Mouse (Mus musculus) layer of hippocampus, adult 18-20 months (tissue): ENCODE measurements at regions not wholly inside any gene's neighbourhood (a gene's known extent, or its start where the extent isn't known, plus 50 kb on each side); places are given as distances from the start of the nearest gene placed in this dataset.

Source experiments
- DNase-seq, 2 experiments: peaks; one replicate each; pipeline ENCODE4 v3.0.0; 2022; ENCODE audit warnings: low spot score in 2 of 2

DNA sequence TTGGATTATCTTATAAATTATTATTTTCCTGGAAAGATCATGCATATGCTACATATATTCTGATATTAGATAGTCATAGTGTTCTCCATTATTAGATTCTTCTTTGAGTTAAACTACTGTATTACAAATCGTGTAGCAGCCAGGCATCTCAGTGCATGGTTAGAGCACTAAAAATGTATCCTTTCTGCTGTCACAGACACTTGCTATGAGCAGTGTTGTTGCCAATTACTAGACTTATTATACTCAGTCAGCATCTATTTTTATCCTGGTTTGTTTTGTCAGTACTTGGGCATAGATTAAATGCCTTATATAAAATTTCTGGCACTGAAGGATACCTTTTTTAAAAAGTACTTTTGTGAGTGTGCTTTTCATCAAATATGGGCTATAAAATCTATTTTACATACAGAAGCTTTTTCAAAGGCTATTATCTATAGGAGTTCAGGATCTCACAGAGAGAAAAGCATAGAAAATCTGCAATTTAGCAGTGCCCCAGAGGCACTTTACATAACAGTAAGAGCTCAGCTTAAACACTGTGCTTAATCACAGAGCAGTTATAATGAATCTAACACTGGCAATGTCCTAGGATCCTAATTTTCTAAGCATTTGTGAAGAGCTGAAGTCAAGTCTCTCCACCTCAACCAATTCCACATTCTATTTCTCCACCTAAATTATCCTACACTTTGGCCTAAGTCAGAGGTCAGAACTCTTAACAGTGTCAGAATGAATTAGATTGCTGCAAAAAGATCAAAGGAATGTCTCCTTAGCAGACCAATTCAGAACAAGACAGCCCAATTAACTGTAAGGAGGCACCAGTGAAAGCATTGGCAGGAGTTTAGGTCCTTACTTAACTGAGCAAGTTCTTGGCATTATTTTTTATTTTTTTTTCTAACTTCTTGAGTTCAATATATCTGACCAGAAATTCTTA is 301.8 kb upstream of the Tpm3-rs7 start:
- peak in 1 of 2 experiments; percentile 6 for DNase-seq

DNA sequence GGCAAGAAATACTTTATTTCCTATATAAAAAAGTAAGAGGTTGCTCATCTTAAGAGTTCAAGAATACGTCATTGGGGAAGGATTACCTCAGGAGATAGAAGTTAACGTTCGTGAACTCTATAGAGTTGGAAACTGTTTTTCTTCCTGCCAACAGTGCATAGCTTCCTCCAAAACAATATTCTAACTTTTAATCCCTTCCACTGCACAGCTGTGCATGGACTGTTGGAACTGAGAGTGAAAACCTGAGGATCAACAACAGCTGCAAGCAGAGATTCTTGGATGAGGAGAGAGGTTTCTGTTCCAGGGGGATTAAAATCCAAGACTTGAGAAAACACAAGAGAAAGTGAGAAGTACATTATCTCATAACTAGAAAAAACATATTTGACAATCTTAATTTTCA is 288.2 kb upstream of the Tpm3-rs7 start:
- no peak for DNase-seq
